Mouse (Mus musculus) c-Kit-positive CD71-positive TER-119-positive erythroid progenitor cells, embryonic 14.5 days (primary cell): Measurements from ENCODE around the gene Rbm43.

Experiments used
- DNase-seq: peaks from one replicate; pipeline ENCODE4 v3.0.0-alpha.2; 2013; ENCODE audit warnings: low spot score

Gene Rbm43

GRCm38 (mm10) chr2:51934574-51935334, at the start of gene Rbm43:
Gene Rbm43, minus strand, starts transcription at chr2:51935163.
- peak; percentile 76 for DNase-seq

DNA sequence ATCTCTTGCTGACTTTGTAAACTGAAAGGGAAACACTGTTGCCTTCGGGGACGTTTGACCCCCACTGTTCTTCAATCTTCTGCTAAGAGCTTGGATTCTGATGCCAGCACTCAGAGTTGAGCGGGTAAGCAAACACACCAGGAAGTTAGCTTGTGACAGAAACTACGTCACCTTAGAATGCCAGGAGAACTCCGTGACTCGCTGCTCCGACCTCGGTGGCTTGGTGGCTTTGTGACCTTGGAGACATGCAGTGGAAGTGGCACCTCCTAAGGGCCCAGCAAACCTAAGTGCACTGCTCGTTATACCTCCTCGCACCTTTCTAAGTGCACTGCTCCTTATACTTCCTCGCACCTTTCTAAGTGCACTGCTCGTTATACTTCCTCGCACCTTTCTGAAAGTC, 47.3 kb upstream of the Rbm43 start:
- DNase-seq: no peak

DNA sequence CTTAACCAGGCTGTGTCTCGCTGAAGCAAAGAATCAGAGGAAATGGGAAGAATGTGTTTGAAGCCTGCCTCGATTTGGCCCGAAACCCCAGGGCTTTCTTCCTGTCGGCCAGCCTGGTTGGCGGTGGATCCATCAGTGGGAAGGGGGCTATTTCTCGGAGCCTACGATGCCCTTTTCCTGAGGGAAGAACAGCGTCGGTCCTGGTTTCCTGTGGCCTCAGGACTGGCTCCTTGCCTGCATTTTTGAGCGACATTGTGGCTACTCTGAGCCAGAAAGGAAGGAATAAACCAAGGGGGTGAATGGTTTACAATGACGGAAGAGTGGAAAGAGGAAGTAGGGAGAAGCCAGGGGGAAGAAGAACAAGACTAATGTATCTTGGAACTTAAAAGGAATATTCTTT, 46.7 kb upstream of the Rbm43 start:
- no peak for DNase-seq

DNA sequence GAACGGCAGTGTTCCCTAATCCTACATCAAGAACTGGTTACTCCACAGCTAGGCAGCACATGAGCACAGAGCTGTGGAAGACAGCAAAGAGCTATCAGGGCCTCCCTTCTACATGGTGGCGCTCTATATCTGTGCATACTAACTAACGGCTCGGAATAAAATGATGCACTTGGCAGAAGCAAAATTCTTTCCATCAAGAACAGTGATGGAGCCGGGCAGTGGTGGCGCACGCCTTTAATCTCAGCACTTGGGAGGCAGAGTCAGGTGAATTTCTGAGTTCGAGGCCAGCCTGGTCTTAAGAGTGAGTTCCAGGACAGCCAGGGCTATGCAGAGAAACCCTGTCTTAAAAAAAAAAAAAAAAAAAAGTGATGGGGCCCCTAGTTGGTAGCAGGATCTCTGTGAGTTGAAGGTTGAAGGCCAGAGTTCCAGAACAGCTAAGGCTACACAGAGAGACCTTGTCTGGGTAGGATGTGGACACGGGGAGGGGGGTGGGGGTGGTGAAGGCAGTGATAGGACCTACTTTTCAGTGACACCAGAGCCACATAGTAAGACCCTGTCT, 38.5 kb upstream of the Rbm43 start, which contains the start of gene Nmi:
Gene Nmi, minus strand, starts transcription at position 85 of the 559 bp plus-strand sequence.
- no peak for DNase-seq

GRCm38 (mm10) chr2:51972641-51973409, 37.9 kb upstream of the Rbm43 start:
- peak; percentile 41 for DNase-seq

DNA sequence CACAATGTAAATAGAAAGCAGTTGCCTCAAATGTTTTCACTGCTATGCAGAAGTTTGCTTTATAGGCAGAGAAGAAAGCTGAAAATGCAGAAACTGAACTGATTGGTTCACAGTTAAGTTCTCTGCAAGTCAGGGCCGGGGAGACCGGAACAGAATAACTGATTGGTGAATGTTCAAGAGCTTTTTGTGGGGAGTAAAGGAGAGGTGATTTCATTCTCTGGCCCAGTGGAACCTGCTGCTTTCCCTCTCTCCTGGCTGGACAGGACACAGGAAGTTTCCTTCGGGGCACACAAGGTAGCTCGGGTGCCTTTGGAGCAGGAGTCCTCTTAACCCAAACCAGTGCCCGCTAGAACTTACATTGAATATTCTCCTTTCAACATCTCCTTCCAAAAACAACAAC, 37.2 kb upstream of the Rbm43 start:
- DNase-seq: peak; percentile 13

DNA sequence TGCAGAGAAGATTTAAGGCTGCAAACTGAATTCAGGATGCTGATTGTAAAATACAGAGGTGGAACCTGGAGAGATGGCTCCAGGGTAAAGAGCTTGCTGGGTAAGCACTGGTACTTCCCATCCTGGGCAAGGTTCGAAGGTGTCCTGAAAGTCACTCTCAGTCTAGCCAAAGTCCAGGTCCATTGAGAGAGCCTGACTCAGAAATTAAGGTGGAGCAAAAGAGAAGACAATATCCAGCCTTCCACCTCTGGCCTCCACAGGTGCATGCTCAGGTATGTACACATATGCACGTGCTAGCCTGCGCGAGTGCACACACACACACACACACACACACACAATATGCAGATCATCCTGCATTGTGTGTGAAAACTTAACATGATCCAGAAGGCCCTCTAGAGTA, 35.9 kb upstream of the Rbm43 start:
- DNase-seq: no peak

DNA sequence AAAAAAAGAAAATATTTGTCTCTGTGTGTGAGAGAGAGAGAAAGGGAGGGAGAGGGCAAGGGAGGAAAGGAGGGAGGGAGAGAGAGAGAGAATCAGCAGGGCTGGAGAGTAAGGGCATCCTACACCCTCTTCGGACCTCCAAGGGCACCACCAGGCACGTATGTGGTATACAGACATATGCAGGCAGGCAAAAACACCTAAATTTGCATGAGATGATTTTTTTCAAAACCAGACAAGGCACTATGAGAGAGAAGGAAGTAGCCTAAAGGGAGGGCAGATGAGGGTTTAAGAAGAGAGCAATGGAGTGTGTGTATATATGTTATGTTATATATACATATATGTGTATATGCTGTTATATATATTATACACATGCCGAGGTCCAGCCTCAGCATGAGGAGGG, 32.3 kb upstream of the Rbm43 start:
- DNase-seq: no peak

DNA sequence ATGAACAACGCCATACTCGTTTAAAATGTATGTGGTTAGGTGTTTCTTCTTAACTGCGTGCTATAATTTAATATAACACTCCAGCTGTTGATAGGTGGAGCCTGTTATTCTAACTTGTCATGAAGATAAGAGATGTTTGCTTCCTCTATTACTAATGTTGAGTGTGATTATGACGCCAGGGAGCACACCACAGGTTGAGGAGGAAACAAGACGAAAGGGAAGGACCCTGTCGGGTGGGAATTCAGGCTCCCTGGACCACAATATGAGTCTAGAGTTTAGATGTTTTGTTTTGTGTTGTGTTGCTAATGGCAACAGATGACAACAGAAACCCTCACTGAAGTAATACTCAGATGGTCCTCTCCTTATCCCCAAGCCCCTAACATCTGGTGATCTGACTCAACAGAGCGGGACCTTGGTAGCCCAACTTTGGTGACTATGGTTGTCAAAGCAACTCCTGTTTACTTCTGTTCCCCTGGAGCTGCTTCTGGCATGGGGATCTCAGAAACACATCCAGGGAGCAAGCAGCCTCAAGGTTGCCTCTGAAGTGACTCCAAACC, 18.8 kb upstream of the Rbm43 start:
- DNase-seq: no peak

DNA sequence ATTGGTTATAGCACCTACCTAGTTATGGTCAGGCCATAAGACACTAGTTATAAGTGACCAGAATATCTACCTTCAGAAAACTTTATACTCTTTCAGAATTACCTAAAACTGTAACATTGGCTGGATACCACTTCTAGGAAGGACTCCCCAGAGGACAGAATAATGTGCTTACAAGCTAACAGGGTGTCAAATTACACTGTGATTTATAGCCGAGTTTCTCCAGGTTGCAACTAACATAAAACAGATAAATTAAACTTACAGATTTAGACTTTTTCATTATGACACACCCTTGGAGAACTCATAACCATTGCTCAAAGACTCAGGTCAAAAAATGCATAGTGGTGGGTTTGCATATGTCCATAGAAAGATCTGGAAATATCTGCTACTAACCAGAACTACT, 15.9 kb upstream of the Rbm43 start:
- DNase-seq: no peak

DNA sequence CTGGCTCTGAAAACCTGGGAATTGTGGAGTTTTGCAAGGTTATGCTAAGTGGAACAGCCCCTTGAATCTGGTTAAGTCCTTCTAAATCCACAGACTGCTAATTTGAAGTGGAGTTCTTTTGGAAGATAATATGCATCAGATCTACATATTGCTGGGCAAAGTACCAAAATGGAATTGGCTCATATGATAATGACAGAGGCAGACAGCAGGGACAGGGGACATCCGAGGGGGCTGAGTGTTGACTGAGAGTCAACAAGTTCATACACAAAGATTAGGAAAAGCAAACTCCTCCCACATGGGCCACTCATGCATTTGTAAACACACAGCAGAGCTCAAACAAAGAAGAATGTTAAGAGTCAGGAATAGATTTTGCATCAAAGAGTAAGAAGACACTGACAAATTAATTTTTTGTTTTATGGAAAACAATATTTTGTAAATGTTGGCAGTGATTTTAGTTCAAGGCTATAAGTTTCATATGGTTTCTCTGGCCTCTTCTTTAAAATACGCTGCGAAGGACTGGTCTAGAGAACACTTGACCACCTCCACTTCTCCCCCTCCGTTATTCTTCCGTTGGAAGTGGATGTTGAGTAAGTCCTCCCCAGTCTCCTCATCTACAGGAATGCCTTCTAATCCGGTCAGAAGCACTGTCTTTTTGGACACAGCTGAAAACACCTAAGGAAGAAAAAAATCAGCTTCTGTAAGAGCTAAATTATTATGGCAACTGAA, 13.3 kb upstream of the Rbm43 start:
- no peak for DNase-seq

DNA sequence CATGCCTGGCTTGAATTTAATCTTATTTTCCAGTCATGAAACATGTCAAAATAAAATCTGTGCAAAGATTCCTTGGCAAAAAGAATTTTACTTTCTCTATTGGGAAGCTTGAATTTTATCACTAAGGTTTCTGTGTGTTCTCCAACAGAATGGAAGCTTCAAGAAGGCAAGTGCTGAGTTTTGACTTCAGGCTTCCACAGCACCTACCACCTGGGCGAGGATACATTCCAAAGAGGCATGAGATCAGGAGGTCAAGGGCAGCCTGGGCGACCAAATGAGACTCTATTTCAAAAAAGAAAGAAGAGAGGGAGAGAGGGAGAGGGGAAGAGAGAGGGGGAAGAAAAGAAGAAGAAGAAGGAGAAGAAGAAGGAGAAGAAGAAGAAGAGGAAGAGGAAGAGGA, 10.8 kb upstream of the Rbm43 start:
- DNase-seq: no peak

DNA sequence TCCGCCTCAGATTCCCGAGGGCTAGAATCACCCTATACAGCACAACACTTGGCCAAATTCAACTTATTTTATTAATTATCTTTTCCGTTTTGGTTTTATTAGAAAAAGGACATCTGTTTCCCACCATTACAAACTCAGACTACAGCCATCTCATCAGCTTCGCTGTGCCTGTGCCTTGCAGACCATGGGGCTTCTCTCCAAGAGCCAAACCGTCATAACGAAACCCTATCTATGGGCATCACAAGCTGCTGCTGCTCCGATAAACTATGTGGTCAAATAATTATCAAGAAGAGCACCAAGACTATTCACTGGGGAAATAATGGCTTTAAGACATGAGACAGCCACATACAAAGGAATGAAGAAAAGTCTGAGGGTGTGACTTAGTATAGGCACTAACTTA, 6.9 kb upstream of the Rbm43 start:
- DNase-seq: peak; percentile 44

DNA sequence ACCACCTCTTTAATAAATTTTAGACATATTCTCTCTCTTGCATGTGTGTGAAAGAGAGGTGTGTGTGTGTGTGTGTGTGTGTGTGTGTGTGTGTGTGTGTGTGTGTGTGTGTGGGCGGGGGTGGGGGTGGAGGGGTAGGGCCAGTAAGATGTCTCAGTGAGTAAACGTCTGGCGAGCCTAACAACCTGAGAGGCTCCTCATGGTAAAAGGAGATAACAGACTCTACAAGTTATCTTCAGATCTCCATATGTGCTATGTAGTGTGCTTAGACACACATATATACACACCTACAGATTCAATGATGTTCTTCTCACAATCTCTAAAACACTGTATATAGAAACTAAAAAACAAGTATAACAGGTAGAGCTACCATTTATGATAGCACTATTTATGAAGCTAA, 3.8 kb upstream of the Rbm43 start:
- DNase-seq: no peak

DNA sequence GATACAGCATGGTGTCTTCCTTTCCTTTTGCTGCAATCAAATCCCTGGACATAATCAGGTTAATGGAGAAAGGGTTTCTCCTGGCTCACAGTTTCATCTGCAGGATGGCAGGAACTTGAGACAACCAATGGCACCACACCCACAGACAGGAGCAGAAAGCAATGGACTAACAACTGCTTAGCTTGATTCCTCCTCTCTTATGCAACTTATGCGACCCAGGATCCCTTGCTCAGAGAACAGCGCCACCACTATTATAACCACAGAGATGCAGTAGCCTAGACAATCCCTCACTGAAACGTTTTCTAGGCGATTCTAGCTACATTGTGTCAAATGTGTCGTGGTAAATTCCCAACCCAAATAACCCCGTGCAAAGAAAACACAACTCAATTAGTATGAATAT, 2.0 kb upstream of the Rbm43 start:
- no peak for DNase-seq

DNA sequence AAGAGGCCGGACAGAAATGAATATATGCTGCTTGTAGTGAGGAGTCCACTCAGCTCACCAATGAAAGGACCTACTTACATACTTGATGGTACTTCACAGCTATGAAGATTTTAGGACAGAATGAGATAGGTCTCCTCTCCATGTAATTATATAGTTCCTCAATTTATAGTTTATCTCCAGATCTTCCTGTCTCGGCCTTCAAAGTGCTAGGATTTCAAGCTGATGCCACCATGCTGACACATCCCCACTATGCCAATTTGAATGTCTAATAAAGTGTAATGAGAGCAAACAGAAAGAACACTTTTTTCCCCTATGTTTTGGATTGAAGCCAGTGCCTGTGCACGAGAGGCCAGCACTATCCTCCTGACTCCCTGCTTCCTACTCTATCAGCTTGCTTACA, 1.6 kb upstream of the Rbm43 start:
- DNase-seq: no peak

- no peak for DNase-seq
These were observed 958 bp upstream of the Rbm43 start for GRCm38 (mm10) chr2:51935921-51936320.

GRCm38 (mm10) chr2:51933341-51934134, 1.4 kb downstream of the Rbm43 start:
- DNase-seq: peak; percentile 57

- DNase-seq: no peak
These were observed 3.7 kb downstream of the Rbm43 start for GRCm38 (mm10) chr2:51931241-51931640.

DNA sequence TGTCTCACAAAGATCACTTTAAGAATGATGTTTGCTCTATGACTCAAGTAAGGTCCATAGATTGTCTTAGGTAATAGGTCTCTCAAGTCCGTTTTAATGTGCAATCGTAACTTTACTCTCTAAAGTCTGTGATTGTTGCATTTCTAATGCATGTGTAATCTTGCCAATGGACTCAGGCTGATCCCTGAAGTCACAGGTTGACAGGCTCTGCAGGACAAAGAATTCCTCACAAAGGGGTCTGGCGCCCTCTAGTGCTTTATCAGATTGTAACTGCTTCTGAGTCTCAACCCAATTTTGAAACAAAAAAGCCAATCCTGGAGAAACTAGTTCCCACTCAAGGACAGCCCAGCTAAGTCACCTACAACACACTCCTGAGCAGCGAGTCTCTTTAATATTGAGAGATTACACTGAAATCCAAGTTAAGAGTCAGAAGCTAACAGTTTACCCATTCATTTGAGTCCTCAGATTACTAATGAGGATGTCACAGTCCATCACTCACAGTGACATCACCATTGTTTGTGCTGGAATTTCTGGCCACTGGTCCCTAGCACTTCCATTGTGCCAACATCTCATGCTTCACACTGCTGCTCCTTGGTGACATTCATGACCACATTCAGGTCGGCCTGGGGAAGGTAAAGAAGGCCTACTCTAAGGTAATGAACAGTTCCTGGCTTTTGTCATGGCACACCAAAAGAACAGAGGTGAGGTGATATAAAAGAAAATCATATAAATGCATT, 19.9 kb downstream of the Rbm43 start:
- DNase-seq: peak; percentile 44

DNA sequence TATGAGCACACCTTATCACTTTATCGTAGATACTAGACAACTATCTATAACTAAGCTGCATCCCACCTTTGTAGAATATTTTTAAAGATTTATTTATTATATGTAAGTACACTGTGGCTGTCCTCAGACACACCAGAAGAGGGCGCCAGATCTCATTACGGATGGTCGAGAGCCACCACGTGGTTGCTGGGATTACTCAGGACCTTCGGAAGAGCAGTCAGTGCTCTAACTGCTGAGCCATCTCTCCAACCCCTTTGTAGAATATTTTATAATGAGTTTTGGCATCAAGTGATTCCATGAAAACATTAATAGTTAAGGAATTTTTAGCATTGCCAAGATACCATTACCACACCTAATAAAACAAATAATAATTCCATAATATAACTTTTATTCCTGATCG, 20.4 kb downstream of the Rbm43 start:
- no peak for DNase-seq
